Mouse (Mus musculus) embryo, embryonic 10 days (tissue): ENCODE data around the gene D130040H23Rik.
"Not testable (repeated sequence)": the region's sequence is repeated elsewhere in the genome, so short reads cannot be mapped to it uniquely, and the experiment has no call there.

ENCODE experiments used
- DNase-seq: peaks from one replicate; pipeline ENCODE4 v3.0.0-alpha.2; 2015; ENCODE audit warnings: low spot score

The D130040H23Rik gene

GRCm38 (mm10) chr8:69270386-69271202 is at the start of gene D130040H23Rik:
D130040H23Rik (plus strand) TSS chr8:69271080.
- DNase-seq, result peak; percentile 90

GRCm38 (mm10) chr8:69242541-69242940 is 28.3 kb upstream of the D130040H23Rik start:
- DNase-seq, result no peak

GRCm38 (mm10) chr8:69268525-69268924 is 2.4 kb upstream of the D130040H23Rik start:
- peak; percentile 12 for DNase-seq

- DNase-seq, result no peak
Measured at GRCm38 (mm10) chr8:69271203-69271554, 299 bp downstream of the D130040H23Rik start.

GRCm38 (mm10) chr8:69272435-69272834 is 1.6 kb downstream of the D130040H23Rik start:
- DNase-seq, result no peak

GRCm38 (mm10) chr8:69324771-69325170 is 53.9 kb downstream of the D130040H23Rik start:
- DNase-seq, result no peak

- DNase-seq, result peak; percentile 90
Measured at GRCm38 (mm10) chr8:69328301-69329288, 57.7 kb downstream of the D130040H23Rik start.

GRCm38 (mm10) chr8:69329289-69329688 is 58.4 kb downstream of the D130040H23Rik start:
- DNase-seq, result not testable (repeated sequence)
